Mouse (Mus musculus) CH12.LX (cell line): Measurements from ENCODE around the gene Sept1.

Experiments used
- CHD1 ChIP-seq: IDR thresholded peaks from 2 replicates; pipeline ENCODE4 v1.6.1; 2012; ENCODE audit warnings: low read depth, low read length, improper control_type of control experiment, inconsistent platforms
- CTCF ChIP-seq, 2 experiments: IDR thresholded peaks in 1 of 2; conservative IDR thresholded peaks in 1 of 2; 2 replicates each; pipeline ENCODE4 v1.5.1; 2011 to 2012; ENCODE audit warnings: low read depth in 2 of 2, low read length in 2 of 2, improper control_type of control experiment in 1 of 2, inconsistent platforms in 1 of 2, mild to moderate bottlenecking in 1 of 2, moderate library complexity in 1 of 2
- E2F4 ChIP-seq: IDR thresholded peaks from 2 replicates; pipeline ENCODE4 v1.6.1; 2011; ENCODE audit warnings: low read depth, low read length, improper control_type of control experiment; ENCODE audit not compliant: insufficient replicate concordance
- EP300 ChIP-seq: IDR thresholded peaks from 2 replicates; pipeline ENCODE4 v1.6.1; 2011; ENCODE audit warnings: low read length, improper control_type of control experiment
- GABPA ChIP-seq: IDR thresholded peaks from 2 replicates; pipeline ENCODE4 v1.6.1; 2012; ENCODE audit warnings: low read depth, low read length, improper control_type of control experiment, inconsistent platforms; ENCODE audit not compliant: insufficient replicate concordance
- MAX ChIP-seq: IDR thresholded peaks from 2 replicates; pipeline ENCODE4 v1.6.1; 2011; ENCODE audit warnings: low read length, improper control_type of control experiment
- MAZ ChIP-seq: IDR thresholded peaks from 2 replicates; pipeline ENCODE4 v1.6.1; 2012; ENCODE audit warnings: low read depth, mild to moderate bottlenecking, inconsistent platforms, low read length, improper control_type of control experiment, moderate library complexity
- NRF1 ChIP-seq: IDR thresholded peaks from 2 replicates; pipeline ENCODE4 v1.6.1; 2014; ENCODE audit warnings: low read depth, mild to moderate bottlenecking, inconsistent platforms, low read length, improper control_type of control experiment, moderate library complexity
- PAX5 ChIP-seq: IDR thresholded peaks from 2 replicates; pipeline ENCODE4 v1.6.1; 2012; ENCODE audit warnings: low read length, inconsistent platforms, mixed read lengths
- POLR2A ChIP-seq: IDR thresholded peaks from 2 replicates; pipeline ENCODE4 v1.6.1; 2011; ENCODE audit warnings: low read depth, mild to moderate bottlenecking, improper control_type of control experiment, low read length
- RAD21 ChIP-seq: IDR thresholded peaks from 2 replicates; pipeline ENCODE4 v1.6.1; 2011; ENCODE audit warnings: low read depth, mild to moderate bottlenecking, low read length, improper control_type of control experiment, moderate library complexity
- RCOR1 ChIP-seq: conservative IDR thresholded peaks from 2 replicates; pipeline ENCODE4 v1.6.1; 2012; ENCODE audit warnings: low read depth, mild to moderate bottlenecking, inconsistent platforms, low read length, improper control_type of control experiment
- TCF12 ChIP-seq: IDR thresholded peaks from 2 replicates; pipeline ENCODE4 v1.6.1; 2014; ENCODE audit warnings: low read depth, mild to moderate bottlenecking, inconsistent platforms, low read length, improper control_type of control experiment
- USF1 ChIP-seq: IDR thresholded peaks from 2 replicates; pipeline ENCODE4 v1.6.1; 2014; ENCODE audit warnings: low read depth, mild to moderate bottlenecking, inconsistent platforms, low read length, improper control_type of control experiment

GRCm38 (mm10) chr7:127231376-127231775, 1.6 kb downstream of the Sept1 start:
- TF ChIP-seq MAX, result no peak
- TF ChIP-seq POLR2A, result no peak
- TF ChIP-seq USF1, result no peak
- no peak for TF ChIP-seq CTCF (conservative IDR thresholded peaks at IDR 0.05 in 1 of 2, IDR thresholded peaks at IDR 0.05 in 1 of 2; ENCODE audit: low read depth in 2 of 2, low read length in 2 of 2)
- no peak for TF ChIP-seq EP300
- TF ChIP-seq E2F4, result no peak
- TF ChIP-seq RAD21, result no peak
- no peak for TF ChIP-seq RCOR1
- no peak for TF ChIP-seq TCF12
- no peak for TF ChIP-seq CHD1
- TF ChIP-seq GABPA, result no peak
- TF ChIP-seq MAZ, result no peak
- no peak for TF ChIP-seq NRF1
- no peak for TF ChIP-seq PAX5
